Mouse (Mus musculus): ENCODE results near the gene Zfp637.
"Not testable (repeated sequence)": the region's sequence is repeated elsewhere in the genome, so short reads cannot be mapped to it uniquely, and the experiment has no call there.

Zfp637 gene

DNA sequence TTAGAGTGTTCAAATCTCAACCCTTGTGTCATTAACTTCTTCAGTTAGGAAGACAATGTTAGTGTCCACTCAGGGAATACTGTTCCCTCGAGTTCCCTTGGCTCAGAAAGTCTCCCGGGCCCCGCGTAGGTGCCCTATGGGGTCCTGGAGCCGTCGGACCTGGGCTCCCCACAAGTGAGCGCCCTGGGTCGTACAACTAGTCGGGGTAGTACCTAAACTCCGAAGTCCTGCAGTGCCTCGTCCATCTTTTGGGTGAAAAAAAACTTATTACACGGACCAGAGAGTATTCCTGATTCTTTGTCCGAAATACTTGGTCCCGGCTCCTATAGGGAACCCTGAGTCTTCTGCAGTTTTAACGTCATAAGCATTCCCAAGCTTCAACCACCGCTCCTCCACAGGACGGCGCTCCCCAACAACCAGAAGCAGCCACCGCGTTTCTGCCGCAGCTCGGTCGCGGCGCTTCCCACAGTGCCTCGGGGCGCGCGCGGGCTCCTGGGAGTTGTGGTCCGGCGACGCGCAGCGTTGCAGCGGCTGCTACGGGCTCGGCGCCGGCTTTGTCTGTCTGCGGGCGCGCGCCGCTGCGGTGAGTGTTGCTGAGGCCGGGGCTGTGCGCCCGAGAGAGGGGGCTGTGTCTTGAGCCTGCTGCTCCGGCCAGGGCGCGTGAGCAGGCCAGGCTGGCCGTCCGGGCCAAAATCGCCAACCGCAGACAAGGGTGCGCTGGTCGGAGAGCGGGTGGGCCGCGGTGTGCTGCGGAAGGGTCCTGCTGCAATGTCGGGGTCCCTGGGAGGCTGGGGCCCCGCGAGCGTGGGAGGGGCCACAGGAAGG is at the start of gene Zfp637:
Zfp637 (plus strand) TSS at position 495 of the 825 bp plus-strand sequence.
- peak; percentile 93 for DNase-seq (ENCODE audit: low read depth, low spot score)

DNA sequence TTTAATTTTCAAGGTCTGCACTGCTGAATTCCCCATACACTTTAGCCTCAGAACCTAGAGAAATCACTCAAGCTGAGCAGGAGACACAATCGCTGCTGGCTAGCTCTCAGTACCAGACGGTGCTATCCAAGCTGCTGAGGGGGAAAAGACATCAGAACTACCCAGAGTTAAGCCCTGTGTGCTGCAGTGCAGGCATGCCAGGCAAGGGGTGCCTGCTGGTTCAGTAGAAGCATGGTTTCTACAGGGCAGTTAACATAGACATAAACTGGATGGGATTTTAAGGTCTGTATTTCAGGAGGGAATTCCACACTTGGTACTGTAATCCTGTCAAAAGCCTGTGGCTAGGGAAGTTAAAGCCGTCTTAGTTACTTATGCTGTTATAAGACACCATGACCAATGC is 45.7 kb upstream of the Zfp637 start:
- no peak for DNase-seq (ENCODE audit: low read depth, low spot score)

DNA sequence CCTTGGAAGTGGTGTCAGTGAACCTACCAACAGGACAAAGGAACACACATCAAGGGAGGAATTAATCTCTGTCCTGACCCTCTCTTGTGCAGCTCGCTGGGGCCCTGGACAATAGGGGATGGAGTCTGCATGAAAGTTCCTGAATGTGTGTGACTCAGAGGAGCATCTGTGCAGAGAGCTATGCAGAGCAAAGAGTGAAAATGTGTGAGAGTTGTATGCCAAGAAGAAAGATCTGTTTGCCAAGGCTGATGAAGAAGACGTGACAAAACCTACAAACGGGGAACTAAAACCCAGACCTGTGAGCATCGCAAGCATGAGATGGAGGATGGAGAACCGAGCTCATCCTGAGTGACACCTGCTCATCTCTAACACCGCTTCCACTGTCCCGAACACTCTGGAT is 40.2 kb upstream of the Zfp637 start:
- no peak for DNase-seq (ENCODE audit: low read depth, low spot score)

DNA sequence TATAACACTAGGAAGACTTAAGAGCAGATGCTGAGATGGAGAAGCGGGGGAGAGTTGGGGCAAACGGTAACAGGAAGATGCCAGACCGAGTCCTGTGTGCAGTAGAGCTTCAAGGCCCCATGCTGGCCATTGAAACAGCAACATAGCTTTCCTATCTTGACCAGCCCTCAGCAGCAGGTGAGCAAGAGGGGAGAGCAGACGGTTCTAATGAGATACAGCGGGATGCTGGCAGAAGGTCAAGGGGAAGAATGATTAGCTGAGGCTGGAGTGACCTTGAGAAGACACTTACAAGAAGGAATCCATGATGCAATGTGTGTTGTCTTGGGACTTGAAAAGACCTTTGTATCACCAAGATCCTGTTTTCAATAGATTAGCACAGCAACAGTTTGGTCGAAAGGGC is 39.2 kb upstream of the Zfp637 start:
- DNase-seq (ENCODE audit: low read depth, low spot score), result no peak

DNA sequence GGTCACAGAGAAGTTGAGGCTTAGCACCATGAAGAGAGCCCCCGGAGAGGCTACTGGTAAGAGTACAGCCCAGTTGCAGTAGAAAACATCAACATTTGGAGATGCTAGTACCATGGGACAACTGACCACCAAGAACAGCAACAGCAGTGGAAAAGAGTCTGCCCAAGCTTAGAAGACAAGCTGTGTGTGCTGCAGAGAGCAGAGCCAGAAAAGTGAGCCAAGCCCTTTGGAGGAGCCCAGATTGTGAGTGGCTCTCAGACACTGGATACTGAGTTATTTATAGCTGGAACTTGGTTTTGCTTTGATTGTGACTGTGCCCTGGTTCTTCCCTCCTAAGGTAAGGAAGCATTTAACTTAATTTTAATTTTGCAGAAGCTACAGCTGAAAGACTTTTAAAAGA is 33.2 kb upstream of the Zfp637 start:
- no peak for DNase-seq (ENCODE audit: low read depth, low spot score)

DNA sequence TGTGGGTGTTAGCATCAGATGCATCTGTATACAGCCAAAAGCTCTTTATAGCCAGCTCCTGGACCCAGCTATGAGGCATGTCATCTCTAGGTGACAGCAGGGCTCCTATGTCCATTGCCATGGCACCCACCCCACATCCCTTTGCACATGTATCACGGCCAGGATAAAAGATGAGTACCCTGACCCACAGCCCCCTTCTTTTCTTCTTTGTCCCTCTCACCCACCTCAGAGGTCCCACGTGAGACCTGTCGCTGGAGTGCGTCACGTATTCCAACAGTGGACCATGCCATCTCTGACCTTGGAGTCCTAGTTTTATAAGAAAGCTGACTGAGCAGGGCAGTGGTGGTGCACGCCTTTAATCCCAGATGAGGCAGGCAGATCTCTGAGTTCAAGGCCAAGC is 31.2 kb upstream of the Zfp637 start:
- no peak for DNase-seq (ENCODE audit: low read depth, low spot score)

DNA sequence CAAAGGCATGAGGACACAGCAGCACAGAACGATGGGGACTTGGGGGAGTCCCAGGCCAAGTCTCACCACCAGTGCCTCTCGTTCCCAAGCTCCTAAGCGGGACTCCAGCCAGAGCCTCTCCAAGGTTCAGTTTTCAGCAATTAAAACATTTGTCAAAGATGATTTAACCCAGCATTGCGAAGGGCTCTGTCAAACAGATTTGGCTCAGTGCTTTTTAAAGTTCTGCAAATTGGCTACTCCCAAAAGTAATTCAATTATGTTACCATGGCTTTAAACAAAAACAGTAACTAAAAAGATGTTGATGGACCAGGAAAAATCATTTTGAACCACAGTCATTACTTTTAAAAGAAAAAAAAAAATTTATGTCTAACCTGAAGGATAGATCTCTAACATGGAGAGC is 30.3 kb upstream of the Zfp637 start:
- no peak for DNase-seq (ENCODE audit: low read depth, low spot score)

DNA sequence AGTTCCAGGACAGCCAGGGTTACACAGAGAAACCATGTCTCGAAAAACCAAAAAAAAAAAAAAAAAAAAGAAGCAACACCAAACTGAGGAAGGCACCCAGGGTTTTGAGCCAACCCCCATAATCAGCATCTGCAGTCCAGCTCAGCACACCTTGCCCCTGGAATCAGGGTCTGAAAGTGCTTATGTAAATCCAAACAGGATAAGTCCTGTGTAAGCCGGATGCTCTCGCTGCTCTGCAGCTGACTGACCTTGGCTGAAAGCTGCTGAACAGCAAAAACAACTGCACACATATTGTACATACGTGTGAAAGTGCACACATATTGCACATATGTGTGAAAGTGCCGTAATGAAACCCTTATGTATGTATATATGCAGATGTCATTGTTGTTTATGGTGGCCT is 29.7 kb upstream of the Zfp637 start:
- DNase-seq (ENCODE audit: low read depth, low spot score), result no peak

DNA sequence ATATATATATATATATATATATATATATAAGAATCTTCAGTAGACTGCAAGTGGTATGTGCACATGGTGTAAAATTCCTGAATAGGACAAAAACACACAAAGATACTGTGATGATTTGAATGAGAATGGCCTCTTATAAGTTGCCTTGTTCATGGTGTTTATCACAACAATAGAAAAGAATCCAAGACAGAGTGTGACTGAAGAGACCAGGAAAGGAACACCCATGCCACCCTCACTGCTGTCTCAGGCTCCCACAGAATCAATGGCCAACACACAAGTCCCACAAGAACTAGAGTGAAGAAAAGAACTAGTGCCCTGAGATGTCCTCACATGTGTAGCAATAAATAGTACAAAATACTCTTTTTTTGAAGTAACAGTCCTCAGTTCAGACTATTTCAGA is 26.3 kb upstream of the Zfp637 start:
- DNase-seq (ENCODE audit: low read depth, low spot score), result no peak

DNA sequence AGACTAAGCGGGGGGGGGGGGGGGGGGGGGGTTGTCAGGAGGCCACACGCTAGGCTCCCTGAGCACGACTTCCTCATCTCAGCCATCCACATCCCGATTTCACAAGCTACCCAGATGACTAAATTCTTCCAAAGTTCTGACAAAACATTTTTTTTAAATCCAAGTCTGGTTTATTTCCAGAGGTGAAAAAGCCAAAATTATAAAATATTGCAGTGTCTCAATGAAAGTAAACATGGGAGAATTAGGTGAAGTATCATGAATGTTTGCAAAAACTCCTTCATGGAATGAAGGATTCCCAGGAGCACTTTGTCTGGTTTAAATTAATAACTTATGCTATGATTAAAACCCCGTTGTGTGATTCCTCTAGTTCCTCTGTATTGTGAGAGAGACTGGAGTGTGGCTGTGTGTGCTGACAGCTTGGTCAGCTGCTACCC is 23.9 kb upstream of the Zfp637 start:
- DNase-seq (ENCODE audit: low read depth, low spot score), result no peak

DNA sequence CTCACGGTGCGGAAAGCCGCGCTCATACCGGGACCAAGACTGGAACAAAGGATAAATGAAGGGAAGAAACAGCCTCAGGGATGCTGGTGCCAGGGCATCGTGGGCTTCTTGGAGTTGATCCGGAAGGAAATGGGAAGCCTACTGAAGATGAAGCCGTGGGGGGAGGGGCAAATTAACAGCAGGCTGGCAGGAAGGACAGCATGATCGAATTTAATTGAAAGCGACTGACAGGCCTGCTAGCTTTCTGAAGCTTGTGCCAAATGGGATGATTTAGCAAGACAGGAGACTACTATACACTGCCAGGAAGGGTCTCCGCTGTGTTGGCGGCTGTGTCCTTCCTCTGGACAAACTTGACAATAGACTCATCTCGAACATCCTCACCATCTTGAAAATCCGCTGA is 20.7 kb upstream of the Zfp637 start:
- no peak for DNase-seq (ENCODE audit: low read depth, low spot score)

DNA sequence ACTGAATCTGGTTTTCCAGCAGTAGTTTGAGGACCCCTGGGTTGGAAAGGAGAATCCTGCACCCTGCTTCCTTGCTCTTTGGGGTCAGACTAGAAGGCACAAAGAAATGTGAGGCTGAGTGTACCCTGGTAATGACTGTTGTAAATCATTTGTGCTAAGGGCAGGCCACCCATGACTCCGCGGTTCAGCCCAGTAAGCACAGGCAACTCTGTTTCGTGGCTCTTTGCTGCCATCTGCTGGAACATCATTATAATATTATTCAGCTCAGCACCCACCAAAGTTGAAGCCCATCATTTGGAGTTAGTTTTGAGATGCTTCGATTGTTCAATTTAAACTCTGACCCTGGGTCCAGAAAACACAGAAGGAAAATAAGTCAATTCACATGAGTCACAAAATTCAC is 15.6 kb upstream of the Zfp637 start:
- peak; percentile 71 for DNase-seq (ENCODE audit: low read depth, low spot score)

DNA sequence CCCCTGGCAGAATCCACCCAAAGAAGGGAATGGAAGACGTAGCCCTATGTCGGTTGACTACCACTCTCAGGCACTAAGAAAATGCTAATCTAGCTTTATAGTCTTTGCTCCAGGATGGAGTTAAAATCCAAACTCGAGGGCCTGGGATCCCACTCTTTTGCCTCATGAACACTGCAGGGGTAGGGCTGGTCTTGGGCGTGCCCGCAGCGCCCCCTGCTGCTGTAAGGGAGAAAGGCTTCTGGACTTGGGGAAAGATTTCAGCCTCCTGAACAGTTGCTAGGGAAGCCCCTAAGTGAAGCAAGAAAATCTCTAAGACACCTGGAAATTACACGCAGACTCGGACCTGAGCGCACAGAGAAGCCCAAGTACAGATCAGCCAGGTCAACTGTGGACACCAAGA is 12.7 kb upstream of the Zfp637 start:
- peak; percentile 63 for DNase-seq (ENCODE audit: low read depth, low spot score)

DNA sequence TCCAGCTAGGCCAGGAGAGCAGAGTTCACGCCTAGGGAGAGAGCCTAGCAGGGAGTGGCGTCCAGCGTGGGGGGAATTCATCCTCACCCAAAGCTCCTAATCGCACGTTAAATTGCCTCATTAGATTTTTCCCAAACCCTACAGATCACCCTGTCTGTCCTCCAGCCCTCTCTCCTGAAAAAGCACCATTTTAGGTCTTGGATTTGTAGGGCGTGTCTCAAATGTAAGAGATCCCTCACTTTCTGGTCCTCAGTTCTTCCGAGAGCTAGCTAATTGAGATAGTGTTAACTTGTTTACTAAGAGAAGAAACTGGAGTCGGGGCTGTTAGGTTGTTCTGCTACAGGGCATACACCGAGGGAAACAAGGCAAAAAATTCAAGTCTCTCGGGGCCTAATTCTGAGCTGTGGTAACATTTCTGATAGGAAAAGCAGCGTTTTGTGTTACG is 553 bp downstream of the Zfp637 start:
- no peak for DNase-seq (ENCODE audit: low read depth, low spot score)

DNA sequence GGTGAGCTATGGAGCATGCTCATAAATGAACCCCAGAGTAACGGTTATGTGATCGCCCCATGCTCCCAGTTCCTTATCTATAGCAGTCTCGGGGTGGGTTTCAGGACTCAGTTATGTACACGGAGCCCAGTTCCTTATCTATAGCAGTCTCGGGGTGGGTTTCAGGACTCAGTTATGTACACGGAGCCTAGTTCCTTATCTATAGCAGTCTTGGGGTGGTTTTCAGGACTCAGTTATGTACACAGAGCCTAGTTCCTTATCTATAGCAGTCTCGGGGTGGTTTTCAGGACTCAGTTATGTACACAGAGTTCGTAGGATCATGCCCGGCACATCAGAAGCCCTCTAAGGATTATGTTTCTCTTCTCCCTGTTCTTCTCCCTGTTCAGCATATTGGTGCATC is 3.6 kb downstream of the Zfp637 start:
- DNase-seq (ENCODE audit: low read depth, low spot score), result no peak

DNA sequence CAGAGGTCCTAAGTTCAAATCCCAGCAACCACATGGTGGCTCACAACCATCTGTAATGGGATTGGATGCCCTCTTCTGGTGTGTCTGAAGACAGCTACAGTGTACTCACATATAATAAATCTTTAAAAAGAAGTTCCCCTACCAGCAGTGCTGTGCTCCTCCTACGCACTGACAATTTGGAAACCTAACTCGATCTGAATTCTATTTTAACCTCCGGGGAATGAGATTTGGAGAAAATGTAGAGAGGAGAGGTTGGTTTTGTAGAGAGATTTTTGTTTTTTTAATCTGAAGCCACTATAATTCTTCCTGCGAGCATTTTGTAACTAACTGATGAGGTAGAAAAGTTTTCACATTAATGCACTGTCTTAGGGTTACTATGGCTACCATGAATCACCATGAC is 5.7 kb downstream of the Zfp637 start:
- DNase-seq (ENCODE audit: low read depth, low spot score), result not testable (repeated sequence)

DNA sequence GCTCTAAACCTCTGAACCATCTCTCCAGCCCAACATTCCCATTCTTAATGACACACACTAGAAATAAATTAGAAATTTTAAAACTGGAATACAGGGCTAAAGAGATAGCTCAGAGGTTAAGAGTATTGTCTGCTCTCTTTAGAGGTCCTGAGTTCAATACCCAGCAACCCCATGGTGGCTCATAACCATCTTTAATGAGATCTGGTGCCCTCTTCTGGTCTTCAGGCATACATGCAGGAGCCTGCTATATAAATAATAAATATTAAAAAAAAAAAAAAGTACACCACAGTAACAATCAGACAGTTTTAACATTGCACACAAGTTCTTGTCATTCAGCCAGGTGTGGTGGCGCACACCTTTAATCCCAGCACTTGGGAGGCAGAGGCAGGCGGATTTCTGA is 6.8 kb downstream of the Zfp637 start:
- DNase-seq (ENCODE audit: low read depth, low spot score), result peak; percentile 40

DNA sequence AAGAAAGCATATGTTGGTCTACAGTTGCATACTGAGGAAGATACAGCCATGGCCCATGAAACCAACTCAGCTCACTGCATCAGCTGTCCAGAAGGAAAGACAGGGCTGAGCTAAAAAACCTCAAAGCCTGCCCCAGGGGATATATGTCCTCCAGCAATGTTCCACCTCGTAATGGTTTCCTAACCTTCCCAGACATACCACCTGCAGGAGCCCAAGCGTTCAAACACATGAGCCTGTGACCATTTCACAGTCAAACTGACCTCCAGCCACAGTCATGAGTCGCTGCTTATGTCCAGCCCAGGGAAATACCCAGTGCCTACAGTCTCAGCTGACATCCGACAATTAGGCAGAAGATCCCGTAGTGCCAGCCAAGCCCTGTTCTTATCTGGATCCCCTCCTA is 7.6 kb downstream of the Zfp637 start:
- DNase-seq (ENCODE audit: low read depth, low spot score), result no peak

DNA sequence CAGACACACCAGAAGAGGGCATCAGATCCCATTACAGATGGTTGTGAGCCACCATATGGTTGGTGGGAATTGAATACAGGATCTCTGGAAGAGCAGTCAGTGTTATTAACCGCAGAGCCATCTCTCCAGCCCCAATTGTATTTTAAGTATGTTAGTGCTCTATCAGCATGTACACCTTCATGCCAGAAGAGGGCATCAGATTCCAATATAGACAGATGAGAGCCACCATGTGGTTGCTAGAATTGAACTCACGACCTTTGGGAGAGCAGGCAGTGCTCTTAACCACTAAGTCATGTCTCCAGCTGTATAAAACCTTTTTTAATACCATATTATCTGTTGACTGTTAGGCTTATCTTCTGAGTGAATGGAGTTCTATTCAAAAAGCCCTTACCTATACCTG is 10.8 kb downstream of the Zfp637 start:
- peak; percentile 52 for DNase-seq (ENCODE audit: low read depth, low spot score)

DNA sequence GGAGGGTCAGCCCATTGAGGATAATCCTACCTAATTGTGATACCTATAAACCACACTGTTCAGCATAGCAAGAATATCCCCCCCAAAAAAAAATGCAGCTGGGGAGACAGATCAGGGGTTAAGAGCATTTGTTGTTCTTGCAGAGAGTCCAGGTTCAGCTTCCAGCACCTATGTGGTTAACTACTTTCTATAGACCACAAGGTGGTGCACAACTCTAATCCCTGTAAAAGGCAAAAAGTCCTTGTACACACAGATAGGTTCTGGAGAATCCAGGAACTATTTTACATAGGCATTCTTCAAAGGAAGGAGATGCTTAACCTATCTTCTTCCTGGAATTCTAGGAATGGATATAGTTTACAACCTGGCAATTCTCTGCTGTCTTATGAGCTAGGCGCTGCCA is 17.0 kb downstream of the Zfp637 start:
- no peak for DNase-seq (ENCODE audit: low read depth, low spot score)

DNA sequence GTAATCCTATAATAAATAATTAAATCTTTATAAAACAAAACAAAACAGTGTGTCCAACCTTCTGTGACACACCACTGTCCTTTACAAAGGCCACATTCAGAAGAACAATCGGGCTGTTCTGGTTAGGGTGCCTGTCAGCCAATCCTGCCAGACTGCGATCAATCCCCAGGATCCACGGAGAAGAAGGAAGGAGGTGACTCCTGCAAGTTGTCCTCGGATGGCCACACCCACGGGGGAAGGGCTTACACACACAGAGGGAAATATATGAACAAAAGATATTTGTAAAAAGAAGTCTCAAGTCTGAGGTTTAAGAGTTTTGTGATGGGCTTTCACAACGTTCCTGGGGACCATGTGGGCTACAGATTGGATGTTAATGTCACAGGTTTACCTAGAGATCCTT is 20.9 kb downstream of the Zfp637 start, which contains the start of gene Zfp239:
Zfp239 (plus strand) TSS at position 253 of the 400 bp plus-strand sequence.
- no peak for DNase-seq (ENCODE audit: low read depth, low spot score)

DNA sequence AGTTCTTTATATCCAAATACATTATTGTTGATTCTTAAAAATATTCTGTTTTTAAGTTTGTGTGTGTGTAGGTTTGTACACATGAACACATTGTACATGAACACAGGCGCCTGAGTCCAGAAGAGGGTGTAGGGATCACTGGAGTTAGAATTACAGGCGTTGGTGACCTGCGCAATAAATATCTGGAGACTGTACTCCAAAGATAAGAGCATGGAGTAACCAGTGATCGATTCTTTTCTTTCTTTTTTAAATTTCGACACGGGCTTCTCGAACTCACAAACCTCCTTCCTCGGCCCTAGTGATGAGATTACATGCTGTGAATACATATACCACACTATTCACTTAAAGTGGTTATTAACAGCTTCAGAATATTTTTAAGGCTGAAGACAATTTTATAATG is 21.5 kb downstream of the Zfp637 start:
- no peak for DNase-seq (ENCODE audit: low read depth, low spot score)

DNA sequence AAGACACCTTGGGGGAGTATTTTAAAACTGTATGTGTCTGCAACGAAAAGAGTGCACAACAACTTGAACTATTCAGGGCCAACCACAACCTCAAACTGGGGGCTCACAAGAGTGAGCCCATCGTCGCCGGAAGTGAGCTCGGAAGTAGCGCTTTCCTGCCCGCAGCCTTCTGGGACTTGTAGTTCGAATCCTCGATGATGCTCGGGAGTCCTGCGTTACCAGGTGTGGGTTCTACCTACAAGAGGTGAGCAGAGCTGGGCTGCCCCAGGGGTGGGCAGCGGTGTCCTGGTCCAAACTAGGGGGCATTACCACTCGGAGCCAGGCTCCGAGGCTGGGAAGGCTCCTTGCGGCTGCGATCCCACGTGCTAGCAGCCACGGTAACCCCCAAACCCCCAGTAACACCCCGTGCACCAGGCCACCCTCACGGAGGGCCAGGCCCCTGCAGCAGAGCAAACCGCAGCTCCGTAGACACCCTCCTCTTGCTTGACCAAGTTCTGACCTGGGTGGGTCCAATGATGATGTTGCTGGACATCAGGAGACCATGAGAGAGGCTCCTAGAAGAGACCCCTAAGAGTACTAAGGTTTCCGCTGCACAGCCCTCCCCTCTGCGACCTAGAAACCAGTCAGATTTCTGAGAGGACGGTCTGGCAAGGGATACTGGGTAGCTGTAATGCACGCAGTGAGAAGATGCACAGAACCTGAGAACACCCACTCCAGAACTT is 22.1 kb downstream of the Zfp637 start:
- peak; percentile 90 for DNase-seq (ENCODE audit: low read depth, low spot score)

All from A20 (cell line).